Comparison of ENCODE assay signal across 10 mouse cellular contexts in genomic region chr1:52454509-52455001, GRCm38 (mm10). TPM values are rescaled to one million over a fixed set of nuclear protein-coding genes. Genes with fewer than 3 reads are reported as not detected.
DNase-seq lines count a peak whose midpoint lies in the region; ATAC-seq and TF ChIP-seq lines count a peak whose summit lies in the region.
"Had no signal": no experiment of that assay in that cellular context is flagged by ENCODE, and none has a peak within 500 bp of the region (broad histone marks: within the 10 kb centered on the region; RNA-seq: fewer than 3 reads in every experiment).

No protein-coding gene starts in this region.

- no peak overlapping the region for H3K4me3 ChIP-seq in CH12.LX (replicated peaks in 1 of 3; ENCODE audit: low read depth in 2 of 3, low read length in 2 of 3, poor library complexity in 1 of 3)
- no peak overlapping the region for H3K4me3 ChIP-seq in lung, postnatal 0 days (ENCODE audit: low read depth, low read length)
- H3K4me3 ChIP-seq: hindbrain, embryonic 13.5 days; stomach, embryonic 15.5 days had no signal

- no peak for TF ChIP-seq RAD21 in CH12.LX (IDR thresholded peaks at IDR 0.05; ENCODE audit: low read depth, low read length)

- H3K9me3 ChIP-seq in CH12.LX (replicated peaks; ENCODE audit: low read length), result no peaks in the 10 kb centered on the region
- no peaks in the 10 kb centered on the region for H3K9me3 ChIP-seq in lung, postnatal 0 days (ENCODE audit: low read length)
- H3K9me3 ChIP-seq: hindbrain, embryonic 13.5 days; stomach, embryonic 15.5 days had no signal

- H3K36me3 ChIP-seq in CH12.LX (replicated peaks in 1 of 2; ENCODE audit: control insufficient read depth in 1 of 2, insufficient read depth in 1 of 2, low read length in 1 of 2), result peaks cover 3 to 13% of the 10 kb centered on the region in 2 experiments
- 0 out of 2 replicates have a peak, but pooled peaks cover 9% of the 10 kb centered on the region for H3K36me3 ChIP-seq in lung, postnatal 0 days (ENCODE audit: insufficient read depth, low read length)
- H3K36me3 ChIP-seq: stomach, embryonic 15.5 days had no signal

- TF ChIP-seq POLR2A in CH12.LX (IDR thresholded peaks at IDR 0.05; ENCODE audit: low read depth, low read length), result no peak

- no peaks in the 10 kb centered on the region for H3K79me2 ChIP-seq in CH12.LX (replicated peaks; ENCODE audit: control insufficient read depth, extremely low read depth, insufficient read depth, poor library complexity, severe bottlenecking)

- 79% methylated on average over 3 of the region's 3 CpGs for WGBS in lung, postnatal 0 days

- peak; percentile 28 to 36 for DNase-seq in frontal cortex, postnatal 36 days (ENCODE audit: low spot score in 2 of 2)
- DNase-seq in frontal cortex, postnatal 25 days (ENCODE audit: low spot score in 2 of 2), result no peak
- DNase-seq in CH12.LX (ENCODE audit: extremely low read depth), result no peak
- DNase-seq in gonadal fat pad, adult 2 months (ENCODE audit: low read depth), result peak; percentile 38
- DNase-seq in lung, postnatal 0 days (ENCODE audit: low spot score), result peak; percentile 50
- DNase-seq in embryo, embryonic 11 days, result no peak
- DNase-seq in spleen, postnatal 36 days (ENCODE audit: low spot score in 2 of 2), result no peak
- DNase-seq in left cerebral cortex, adult 11 months (ENCODE audit: low spot score), result no peak

- TF ChIP-seq EP300 in CH12.LX (IDR thresholded peaks at IDR 0.05; ENCODE audit: low read length), result no peak
- no peak for TF ChIP-seq EP300 in lung, postnatal 0 days (IDR thresholded peaks at IDR 0.05)

- dilution Hi-C loops in CH12.LX (cut with MboI; ENCODE audit: extremely low pct_ligation_motif_present, extremely low pct_unique_long_range_greater_than_20kb, low sequenced_read_pairs), result no loop called here

- no peak overlapping the region for H3K9ac ChIP-seq in CH12.LX (ENCODE audit: insufficient read depth, low read depth)
- no peak overlapping the region for H3K9ac ChIP-seq in lung, postnatal 0 days (replicated peaks; ENCODE audit: low read depth)
- H3K9ac ChIP-seq: hindbrain, embryonic 13.5 days; stomach, embryonic 15.5 days had no signal

- no peak for TF ChIP-seq CTCF in CH12.LX (conservative IDR thresholded peaks at IDR 0.05 in 1 of 2, IDR thresholded peaks at IDR 0.05 in 1 of 2; ENCODE audit: low read depth in 2 of 2, low read length in 2 of 2)
- TF ChIP-seq CTCF in lung, postnatal 0 days (IDR thresholded peaks at IDR 0.05), result no peak

- H3K4me2 ChIP-seq in CH12.LX (ENCODE audit: insufficient read depth, low read depth, poor library complexity, severe bottlenecking), result no peak overlapping the region
- H3K4me2 ChIP-seq in lung, postnatal 0 days (replicated peaks; ENCODE audit: low read depth, low read length), result no peak overlapping the region
- H3K4me2 ChIP-seq: hindbrain, embryonic 13.5 days; stomach, embryonic 15.5 days had no signal

- H3K4me1 ChIP-seq in CH12.LX (ENCODE audit: control insufficient read depth in 1 of 2, insufficient read depth in 2 of 2), result no peaks in the 10 kb centered on the region
- no peaks in the 10 kb centered on the region for H3K4me1 ChIP-seq in lung, postnatal 0 days (ENCODE audit: insufficient read depth, low read depth, low read length)
- H3K4me1 ChIP-seq: hindbrain, embryonic 13.5 days; stomach, embryonic 15.5 days had no signal

- H3K27ac ChIP-seq in CH12.LX (ENCODE audit: insufficient read depth, low read depth), result no peak overlapping the region
- H3K27ac ChIP-seq in lung, postnatal 0 days (ENCODE audit: low read length), result no peak overlapping the region
- H3K27ac ChIP-seq: hindbrain, embryonic 13.5 days; stomach, embryonic 15.5 days had no signal

- in situ Hi-C loops in CH12.LX (cut with MboI; ENCODE audit: low pct_ligation_motif_present, low pct_unique_long_range_greater_than_20kb, low sequenced_read_pairs), result no loop called here

- no peaks in the 10 kb centered on the region for H3K27me3 ChIP-seq in CH12.LX (replicated peaks)
- no peaks in the 10 kb centered on the region for H3K27me3 ChIP-seq in lung, postnatal 0 days (replicated peaks; ENCODE audit: insufficient read depth, low read length)
- H3K27me3 ChIP-seq: hindbrain, embryonic 13.5 days; stomach, embryonic 15.5 days had no signal

- peak; percentile 70 for ATAC-seq in lung, postnatal 0 days

TF ChIP-seq in CH12.LX, 34 proteins besides CTCF, POLR2A, EP300 and RAD21:
- TF ChIP-seq MAFK (IDR thresholded peaks at IDR 0.05; ENCODE audit: insufficient replicate concordance, low read length) (0 out of 2 replicates have a peak, but pooled peaks have one; percentile 12), MAZ (IDR thresholded peaks at IDR 0.05; ENCODE audit: low read depth, low read length) (no peak)
TF ChIP-seq in CH12.LX: peak in this region for 1.

RNA-seq across cellular contexts. Expression of gene Nab1, which starts 45.9 kb away (rescaled TPM):
- total RNA-seq in CH12.LX (2012; rRNA removed) (13.8 and 16.7 TPM in 2 replicates), CH12.LX (2014; rRNA removed) (18.7 and 20.1 TPM in 2 replicates)
- polyA plus RNA-seq in CH12.LX (2012; ENCODE audit: insufficient read length, low read depth), result 18.9 and 19.0 TPM in 2 replicates
- polyA plus RNA-seq in gonadal fat pad, adult 2 months (2012; rRNA removed), result 12.4 and 13.3 TPM in 2 replicates
- 16.8 and 22.7 TPM in 2 replicates for polyA plus RNA-seq in lung, postnatal 0 days (2015; fragmentation: Nextera tagmentation; extraction: Ambion mirVana)

Comparison
In these comparisons a context has a peak if more than half of its experiments do, and no peak if none do; other contexts are left out.
1. DNase-seq: peak in frontal cortex, postnatal 36 days (2 of 2), gonadal fat pad, adult 2 months (single experiment) and lung, postnatal 0 days (single experiment); none in frontal cortex, postnatal 25 days (0 of 2), CH12.LX (single experiment), embryo, embryonic 11 days (single experiment), spleen, postnatal 36 days (0 of 2) and left cerebral cortex, adult 11 months (single experiment).